Mouse (Mus musculus) cerebellum, adult 2 months (tissue): ENCODE results near the gene Kdm8.

Experiments used
- CTCF ChIP-seq: fragments of 200-500 bp; IDR thresholded peaks from 2 replicates; pipeline ENCODE4 v1.5.1; 2011; ENCODE audit warnings: low read depth, mild to moderate bottlenecking, control low read depth, low read length, moderate library complexity, borderline replicate concordance; ENCODE audit not compliant: insufficient read depth
- POLR2A ChIP-seq: fragments of 200-500 bp; IDR thresholded peaks from 2 replicates; pipeline ENCODE4 v1.6.1; 2011; ENCODE audit warnings: low read length, control low read depth, borderline replicate concordance; ENCODE audit not compliant: insufficient read depth

DNA sequence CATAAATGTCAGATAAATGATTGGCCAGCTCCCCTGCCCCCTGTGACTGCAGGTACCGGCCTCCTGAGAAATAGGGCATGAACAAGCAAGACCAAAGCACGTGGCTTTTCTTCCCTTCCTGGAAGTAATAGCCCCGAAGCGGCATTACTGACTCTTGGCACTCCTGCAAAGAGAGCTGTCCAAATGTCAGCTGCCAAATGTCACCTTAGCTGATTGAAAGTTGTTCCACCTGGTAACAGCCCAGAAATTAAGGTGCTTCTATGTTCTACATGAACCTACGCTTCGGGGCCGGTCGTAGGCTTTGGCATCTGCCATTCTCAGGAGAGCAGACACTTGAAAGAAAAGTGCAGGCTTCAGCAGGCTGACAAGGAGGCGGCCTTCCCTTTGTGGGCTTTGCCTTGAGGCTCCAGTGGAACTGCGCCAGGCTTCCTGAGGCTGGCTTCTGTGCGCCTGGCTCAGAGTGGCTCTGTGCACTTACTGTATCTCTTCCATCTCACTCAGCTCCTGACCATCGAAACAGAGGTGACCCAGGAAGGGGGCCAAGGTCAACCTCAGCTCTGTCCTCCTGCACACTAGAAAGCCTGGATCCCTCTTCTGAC lies 16.9 kb upstream of the Kdm8 start:
- TF ChIP-seq CTCF (no peak), POLR2A (no peak)
